In the genomic region with DNA sequence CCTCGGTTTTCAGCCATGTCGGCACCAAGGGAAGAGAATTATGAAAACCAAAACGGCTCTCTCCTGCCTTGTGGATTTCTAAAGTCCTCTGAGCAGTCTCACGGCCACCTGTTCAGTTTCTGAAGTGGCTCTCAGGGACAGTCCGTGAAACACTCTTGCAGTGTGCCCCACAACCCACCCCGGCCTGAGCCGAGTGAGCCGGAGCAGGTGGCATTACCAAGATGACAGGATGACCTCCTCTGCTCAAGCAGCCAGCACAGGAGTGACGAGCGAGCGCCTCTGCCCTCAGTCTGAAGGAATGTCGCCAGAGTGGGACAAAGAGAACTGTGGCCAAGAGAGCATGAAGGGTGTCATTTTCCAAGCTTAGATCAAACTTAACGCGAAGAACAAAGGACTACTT, we compare ENCODE assay signal across 13 mouse cellular contexts. TPM values are rescaled to one million over a fixed set of nuclear protein-coding genes. Genes with fewer than 3 reads are reported as not detected.
A peak's percentile ranks its signal among the peaks of the same experiment; 100 is the strongest.
DNase-seq lines count a peak whose midpoint lies in the region; ATAC-seq and TF ChIP-seq lines count a peak whose summit lies in the region.
"Had no signal": no experiment of that assay in that cellular context is flagged by ENCODE, and none has a peak within 500 bp of the region (broad histone marks: within the 10 kb centered on the region; RNA-seq: fewer than 3 reads in every experiment).

No protein-coding gene starts in this region.

- H3K36me3 ChIP-seq in heart, adult 2 months (ENCODE audit: control insufficient read depth, insufficient read depth, low read length), result no peaks in the 10 kb centered on the region
- no peaks in the 10 kb centered on the region for H3K36me3 ChIP-seq in embryonic facial prominence, embryonic 13.5 days
- no peaks in the 10 kb centered on the region for H3K36me3 ChIP-seq in heart, postnatal 0 days (replicated peaks; ENCODE audit: control insufficient read depth, insufficient read depth, low read length)
- no peaks in the 10 kb centered on the region for H3K36me3 ChIP-seq in midbrain, embryonic 11.5 days (ENCODE audit: control insufficient read depth, insufficient read depth, low read length)
- H3K36me3 ChIP-seq in intestine, postnatal 0 days (ENCODE audit: control insufficient read depth, insufficient read depth), result no peaks in the 10 kb centered on the region

- no peak for TF ChIP-seq CTCF in heart, adult 2 months (IDR thresholded peaks at IDR 0.05)
- no peak for TF ChIP-seq CTCF in heart, postnatal 0 days (IDR thresholded peaks at IDR 0.05; ENCODE audit: low read depth)
- no peak for TF ChIP-seq CTCF in intestine, postnatal 0 days (IDR thresholded peaks at IDR 0.05; ENCODE audit: low read depth)

- TF ChIP-seq POLR2A in heart, adult 2 months (IDR thresholded peaks at IDR 0.05; ENCODE audit: insufficient read depth, low read depth, low read length), result no peak

- H3K4me3 ChIP-seq in heart, adult 2 months, result no peak overlapping the region
- H3K4me3 ChIP-seq in embryonic facial prominence, embryonic 13.5 days, result no peak overlapping the region
- no peak overlapping the region for H3K4me3 ChIP-seq in heart, postnatal 0 days (ENCODE audit: low read depth, low read length)
- no peak overlapping the region for H3K4me3 ChIP-seq in midbrain, embryonic 11.5 days (ENCODE audit: low read depth, low read length)
- H3K4me3 ChIP-seq in intestine, postnatal 0 days (ENCODE audit: low read depth, low read length), result no peak overlapping the region

- H3K9ac ChIP-seq in heart, adult 2 months (ENCODE audit: low read depth, low read length), result peak overlapping the region; percentile 52
- H3K9ac ChIP-seq in embryonic facial prominence, embryonic 13.5 days, result no peak overlapping the region
- no peak overlapping the region for H3K9ac ChIP-seq in heart, postnatal 0 days (replicated peaks; ENCODE audit: low read depth, low read length)
- no peak overlapping the region for H3K9ac ChIP-seq in midbrain, embryonic 11.5 days (ENCODE audit: low read length)
- no peak overlapping the region for H3K9ac ChIP-seq in intestine, postnatal 0 days (ENCODE audit: low read depth, low read length)
- H3K9ac ChIP-seq: liver, embryonic 14.5 days had no signal

- DNase-seq in heart, adult 2 months, result peak in 1 of 2 experiments; percentile 35
- DNase-seq in heart, postnatal 36 days, result no peak
- DNase-seq in heart, postnatal 0 days (ENCODE audit: low spot score), result peak; percentile 43
- DNase-seq in midbrain, embryonic 11.5 days (ENCODE audit: low spot score, missing footprints), result peak; percentile 91
- no peak for DNase-seq in thymus, postnatal 14 days
- DNase-seq: cerebellum, adult 2 months; gastrocnemius, postnatal 10 days; right cerebral cortex, adult 18-20 months had no signal

- 0 out of 2 replicates have a peak, but pooled peaks have one; percentile 32 for ATAC-seq in embryonic facial prominence, embryonic 13.5 days (ENCODE audit: insufficient number of reproducible peaks, insufficient read depth, low FRiP score, low TSS enrichment, low read depth)
- peak; percentile 47 for ATAC-seq in heart, postnatal 0 days (ENCODE audit: insufficient read depth, low read depth)
- peak; percentile 40; the same call in 1 of the 2 replicates for ATAC-seq in midbrain, embryonic 11.5 days (ENCODE audit: low FRiP score)
- ATAC-seq in activated CD4-positive, CD25-positive, alpha-beta regulatory T cell, adult 4 months, result no peak
- ATAC-seq in intestine, postnatal 0 days, result no peak
- ATAC-seq: CD4-positive, CD25-positive, alpha-beta regulatory T cell, adult 4 months had no signal

- H3K79me2 ChIP-seq in heart, adult 2 months (replicated peaks; ENCODE audit: control insufficient read depth, insufficient read depth, low read length), result no peaks in the 10 kb centered on the region

- H3K4me2 ChIP-seq in embryonic facial prominence, embryonic 13.5 days, result no peak overlapping the region
- peak overlapping the region; percentile 32; the same call in 1 of the 2 replicates for H3K4me2 ChIP-seq in heart, postnatal 0 days (ENCODE audit: low read depth, low read length)
- H3K4me2 ChIP-seq in midbrain, embryonic 11.5 days, result no peak overlapping the region
- H3K4me2 ChIP-seq in intestine, postnatal 0 days (replicated peaks; ENCODE audit: low read depth), result no peak overlapping the region

- H3K9me3 ChIP-seq in embryonic facial prominence, embryonic 13.5 days, result no peaks in the 10 kb centered on the region
- no peaks in the 10 kb centered on the region for H3K9me3 ChIP-seq in heart, postnatal 0 days (replicated peaks; ENCODE audit: control insufficient read depth, low read length)
- H3K9me3 ChIP-seq in midbrain, embryonic 11.5 days (ENCODE audit: control insufficient read depth, low read length), result no peaks in the 10 kb centered on the region
- H3K9me3 ChIP-seq in intestine, postnatal 0 days (ENCODE audit: control insufficient read depth), result no peaks in the 10 kb centered on the region

- intact Hi-C loops in heart, adult 2 months (cut with DNase I), result no loop called here
- intact Hi-C loops in heart, postnatal 36 days (cut with DNase I), result no loop called here

- no peaks in the 10 kb centered on the region for H3K27me3 ChIP-seq in heart, adult 2 months (ENCODE audit: control insufficient read depth, insufficient read depth, low read length)
- H3K27me3 ChIP-seq in embryonic facial prominence, embryonic 13.5 days, result no peaks in the 10 kb centered on the region
- H3K27me3 ChIP-seq in heart, postnatal 0 days (ENCODE audit: control insufficient read depth, insufficient read depth, low read length), result no peaks in the 10 kb centered on the region
- H3K27me3 ChIP-seq in midbrain, embryonic 11.5 days (ENCODE audit: control insufficient read depth, insufficient read depth, low read length), result no peaks in the 10 kb centered on the region
- no peaks in the 10 kb centered on the region for H3K27me3 ChIP-seq in intestine, postnatal 0 days (replicated peaks; ENCODE audit: control insufficient read depth, insufficient read depth, low read length)

- WGBS in heart, adult 2 months, result 62% methylated on average over 14 of the region's 14 CpGs
- 74% methylated on average over 14 of the region's 14 CpGs for WGBS in embryonic facial prominence, embryonic 13.5 days
- 38% methylated on average over 14 of the region's 14 CpGs for WGBS in heart, postnatal 0 days
- 51% methylated on average over 14 of the region's 14 CpGs for WGBS in midbrain, embryonic 11.5 days
- WGBS in intestine, postnatal 0 days, result 77% methylated on average over 14 of the region's 14 CpGs

- H3K4me1 ChIP-seq in heart, adult 2 months (ENCODE audit: control insufficient read depth, insufficient read depth, low read length), result no peaks in the 10 kb centered on the region; the same call in none of the 2 replicates
- peaks cover 5% of the 10 kb centered on the region; the same call in 1 of the 2 replicates for H3K4me1 ChIP-seq in embryonic facial prominence, embryonic 13.5 days
- peaks cover 24% of the 10 kb centered on the region for H3K4me1 ChIP-seq in heart, postnatal 0 days (ENCODE audit: control insufficient read depth, insufficient read depth)
- peaks cover 5% of the 10 kb centered on the region; the same call in 1 of the 2 replicates for H3K4me1 ChIP-seq in midbrain, embryonic 11.5 days (ENCODE audit: control insufficient read depth, insufficient read depth, low read length)
- H3K4me1 ChIP-seq in intestine, postnatal 0 days (replicated peaks; ENCODE audit: control insufficient read depth, insufficient read depth, low read length), result no peaks in the 10 kb centered on the region

- peak overlapping the region; percentile 49 for H3K27ac ChIP-seq in heart, adult 2 months
- H3K27ac ChIP-seq in embryonic facial prominence, embryonic 13.5 days, result no peak overlapping the region
- peak overlapping the region; percentile 55 for H3K27ac ChIP-seq in heart, postnatal 0 days (ENCODE audit: low read depth)
- H3K27ac ChIP-seq in midbrain, embryonic 11.5 days (ENCODE audit: low read depth, low read length), result no peak overlapping the region; the same call in 1 of the 2 replicates
- no peak overlapping the region for H3K27ac ChIP-seq in intestine, postnatal 0 days (ENCODE audit: low read depth, low read length)
- H3K27ac ChIP-seq: liver, embryonic 14.5 days had no signal

- no peak for TF ChIP-seq EP300 in heart, adult 2 months (IDR thresholded peaks at IDR 0.05; ENCODE audit: insufficient read depth, low read depth, low read length)
- no peak for TF ChIP-seq EP300 in heart, postnatal 0 days (IDR thresholded peaks at IDR 0.05; ENCODE audit: low read depth)

RNA-seq across cellular contexts. Expression of a gene that starts 26.0 kb away (rescaled TPM):
- total RNA-seq in heart, adult 2 months (2021), result 1 to 10 TPM; 3.5 to 6.7 TPM
- 5.3 and 6.2 TPM in 2 replicates for polyA plus RNA-seq in heart, adult 2 months (2012; rRNA removed)
- 10 to 100 TPM in 1 of 2 experiments, 1 to 10 TPM in 1; 6.2 to 10.1 TPM for total RNA-seq in heart, postnatal 36 days (2021)
- polyA plus RNA-seq in embryonic facial prominence, embryonic 13.5 days (2015; fragmentation: Nextera tagmentation; extraction: Ambion mirVana), result 4.8 and 5.7 TPM in 2 replicates
- 16.4 and 16.5 TPM in 2 replicates for total RNA-seq in heart, postnatal 0 days (2014; rRNA removed; ENCODE audit: low replicate concordance)
- polyA plus RNA-seq in heart, postnatal 0 days (2015; fragmentation: Nextera tagmentation; extraction: Ambion mirVana), result 1.4 and 1.7 TPM in 2 replicates
- 1.6 and 1.7 TPM in 2 replicates for polyA plus RNA-seq in midbrain, embryonic 11.5 days (2014; fragmentation: Nextera tagmentation; extraction: Ambion mirVana)
- not detected for polyA plus RNA-seq in activated CD4-positive, CD25-positive, alpha-beta regulatory T cell, adult 4 months (2017; shearing (Covaris generic))
- 2.8 and 3.1 TPM in 2 replicates for polyA plus RNA-seq in intestine, postnatal 0 days (2015; fragmentation: Nextera tagmentation; extraction: Ambion mirVana)
- polyA plus RNA-seq: CD4-positive, CD25-positive, alpha-beta regulatory T cell, adult 4 months had no signal

Comparison
In these comparisons a context has a peak if more than half of its experiments do, and no peak if none do; other contexts are left out.
1. DNase-seq: peak in heart, postnatal 0 days (single experiment) and midbrain, embryonic 11.5 days (single experiment); none in heart, postnatal 36 days (0 of 2) and thymus, postnatal 14 days (single experiment).
2. H3K27ac ChIP-seq: peak in heart, adult 2 months (single experiment) and heart, postnatal 0 days (single experiment); none in embryonic facial prominence, embryonic 13.5 days (single experiment), midbrain, embryonic 11.5 days (single experiment) and intestine, postnatal 0 days (single experiment).
3. ATAC-seq: peak in embryonic facial prominence, embryonic 13.5 days (single experiment), heart, postnatal 0 days (single experiment) and midbrain, embryonic 11.5 days (single experiment); none in activated CD4-positive, CD25-positive, alpha-beta regulatory T cell, adult 4 months (single experiment) and intestine, postnatal 0 days (single experiment).